Mouse (Mus musculus): ENCODE measurements at regions not wholly inside any gene's neighbourhood (a gene's known extent, or its start where the extent isn't known, plus 50 kb on each side); places are given as distances from the start of the nearest gene placed in this dataset.

DNA sequence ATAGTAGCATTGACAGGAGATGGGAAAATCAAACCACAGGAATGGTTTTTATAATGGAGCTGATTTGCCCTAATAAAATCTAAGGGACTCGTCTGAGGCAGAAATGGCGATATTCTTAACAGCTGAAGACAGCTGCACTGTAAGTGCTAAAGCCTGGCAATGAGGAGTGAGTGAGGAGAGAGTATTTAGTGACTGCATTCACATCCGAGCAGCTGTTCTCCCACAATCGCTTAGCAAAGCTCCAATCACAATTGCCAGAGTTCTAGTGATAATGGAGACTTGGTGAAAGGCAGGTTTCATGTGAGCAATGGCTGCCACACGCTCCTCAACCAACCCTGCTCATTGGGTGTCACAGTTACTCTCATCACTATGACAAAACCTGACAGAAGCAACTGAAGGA is 61.3 kb upstream of the Zranb2 start:
- Histone ChIP-seq H3K27ac (no peak overlapping the region), H3K4me1 (no peaks in the 10 kb centered on the region), H3K4me2 (no peak overlapping the region), H3K4me3 (no peak overlapping the region), H3K9me3 (no peaks in the 10 kb centered on the region), H3K27me3 (no peaks in the 10 kb centered on the region), H3K9ac (no peak overlapping the region), H3K36me3 (no peaks in the 10 kb centered on the region)
- no peak for ATAC-seq (ENCODE audit: insufficient number of reproducible peaks, insufficient read depth, low FRiP score, low TSS enrichment, low read depth)
- WGBS: 83% methylated on average over 5 of the region's 5 CpGs

DNA sequence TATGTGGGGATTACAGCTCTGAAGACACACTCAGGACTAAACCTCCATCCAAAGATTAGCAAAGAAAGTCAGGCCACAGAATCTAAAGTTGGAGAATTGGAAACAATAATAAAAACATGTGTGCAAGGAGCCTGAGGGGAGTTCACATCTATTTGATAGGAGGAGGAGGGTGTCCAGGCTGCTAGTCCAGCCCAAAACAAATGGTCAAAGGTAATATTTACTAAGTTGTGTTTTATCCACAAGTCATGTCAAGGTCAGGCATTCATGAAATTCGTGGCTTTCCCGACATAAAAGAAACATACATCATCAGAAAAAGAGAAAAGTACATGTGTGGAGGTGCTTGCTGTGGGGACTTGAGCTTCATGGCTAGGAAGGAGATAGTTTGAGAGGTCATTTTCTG is 56.2 kb upstream of the Zranb2 start:
- no peak for ATAC-seq (ENCODE audit: insufficient number of reproducible peaks, insufficient read depth, low FRiP score, low TSS enrichment, low read depth)
- WGBS: 76% methylated on average over 2 of the region's 2 CpGs
- H3K36me3 ChIP-seq: no peaks in the 10 kb centered on the region
- H3K9ac ChIP-seq: no peak overlapping the region
- H3K4me3 ChIP-seq: no peak overlapping the region
- no peak overlapping the region for H3K4me2 ChIP-seq
- H3K4me1 ChIP-seq: no peaks in the 10 kb centered on the region
- H3K27me3 ChIP-seq: no peaks in the 10 kb centered on the region
- H3K9me3 ChIP-seq: no peaks in the 10 kb centered on the region
- no peak overlapping the region for H3K27ac ChIP-seq

Data from embryonic facial prominence, embryonic 13.5 days (tissue).